Mouse (Mus musculus) ES-E14 (cell line): Measurements from ENCODE around the gene Ung.

Experiments
- CHD2 ChIP-seq: IDR thresholded peaks from 2 replicates; pipeline ENCODE4 v1.6.1; 2014; ENCODE audit warnings: mild to moderate bottlenecking, low read depth, low read length, inconsistent platforms
- HCFC1 ChIP-seq: IDR thresholded peaks from 2 replicates; pipeline ENCODE4 v1.6.1; 2012; ENCODE audit warnings: low read length, inconsistent platforms, borderline replicate concordance; ENCODE audit not compliant: insufficient read depth
- ZNF384 ChIP-seq: IDR thresholded peaks from 2 replicates; pipeline ENCODE4 v1.6.1; 2012; ENCODE audit warnings: low read depth, low read length, inconsistent platforms

- no peak for TF ChIP-seq HCFC1
- no peak for TF ChIP-seq CHD2
- TF ChIP-seq ZNF384, result no peak
Observed at GRCm38 (mm10) chr5:114127374-114128349, 2.5 kb upstream of the Ung start, which contains the start of gene Alkbh2.
